Mouse (Mus musculus) midbrain, embryonic 12.5 days (tissue): ENCODE results near the gene Gdpd5. TPM values are rescaled to one million over a fixed set of nuclear protein-coding genes. Genes with fewer than 3 reads are reported as not detected.
"Not testable (repeated sequence)": the region's sequence is repeated elsewhere in the genome, so short reads cannot be mapped to it uniquely, and the experiment has no call there.

Source experiments
- ATAC-seq: fragments of 200-750 bp; cut with Nextera tagmentation; 2 replicates; pipeline ENCODE4 v1.8.0; 2017; ENCODE audit warnings: low read depth, moderate TSS enrichment, moderate library complexity; ENCODE audit not compliant: low FRiP score
- H3K27ac ChIP-seq: fragments of 300-500 bp; sonication (generic); replicated peaks from 2 replicates; pipeline ENCODE4 v1.5.1; 2016; ENCODE audit warnings: mild to moderate bottlenecking
- H3K27me3 ChIP-seq: fragments of 300-500 bp; sonication (generic); 2 replicates; pipeline ENCODE4 v1.6.1; 2016; ENCODE audit warnings: mild to moderate bottlenecking
- H3K36me3 ChIP-seq: fragments of 300-500 bp; sonication (generic); 2 replicates; pipeline ENCODE4 v1.6.1; 2016
- H3K4me1 ChIP-seq: fragments of 300-500 bp; sonication (generic); 2 replicates; pipeline ENCODE4 v1.6.1; 2016
- H3K4me2 ChIP-seq: fragments of 300-500 bp; sonication (generic); replicated peaks from 2 replicates; pipeline ENCODE4 v1.6.1; 2016; ENCODE audit warnings: mild to moderate bottlenecking, moderate library complexity
- H3K4me3 ChIP-seq: fragments of 300-500 bp; sonication (generic); 2 replicates; pipeline ENCODE4 v1.5.1; 2016; ENCODE audit warnings: mild to moderate bottlenecking
- H3K9ac ChIP-seq: fragments of 300-500 bp; sonication (generic); replicated peaks from 2 replicates; pipeline ENCODE4 v1.6.1; 2016; ENCODE audit warnings: mild to moderate bottlenecking, moderate library complexity
- H3K9me3 ChIP-seq: fragments of 300-500 bp; sonication (generic); 2 replicates; pipeline ENCODE4 v1.6.1; 2016; ENCODE audit warnings: mild to moderate bottlenecking
- WGBS: fragments of 180-500 bp; shearing (Covaris S2); methylation state at CpG from one replicate; pipeline ENCODE4 v1.1.7; 2016; 5-methylcytosine and 5-hydroxymethylcytosine counted together
- polyA plus RNA-seq: library from polyadenylated mRNA; unstranded; fragments of >200 nt; fragmentation: Nextera tagmentation; extraction: Ambion mirVana; gene quantifications from 2 replicates; pipeline ENCODE4 v1.2.1, GENCODE M21; 2016

Gdpd5 gene
- polyA plus RNA-seq, 1 experiment from 2014 or later: 32.7 TPM

- 78% methylated on average over 5 of the region's 5 CpGs for WGBS
- no peak overlapping the region for H3K27ac ChIP-seq
- H3K4me2 ChIP-seq: no peak overlapping the region
- H3K4me3 ChIP-seq: no peak overlapping the region
- peaks cover 17% of the 10 kb centered on the region for H3K27me3 ChIP-seq
- no peaks in the 10 kb centered on the region for H3K4me1 ChIP-seq
- ATAC-seq: no peak
- peaks cover 6% of the 10 kb centered on the region; the same call in 1 of the 2 replicates for H3K9me3 ChIP-seq
- H3K36me3 ChIP-seq: no peaks in the 10 kb centered on the region
- no peak overlapping the region for H3K9ac ChIP-seq
Observed at GRCm38 (mm10) chr7:99489708-99490107, 108.5 kb downstream of the Gdpd5 start.

DNA sequence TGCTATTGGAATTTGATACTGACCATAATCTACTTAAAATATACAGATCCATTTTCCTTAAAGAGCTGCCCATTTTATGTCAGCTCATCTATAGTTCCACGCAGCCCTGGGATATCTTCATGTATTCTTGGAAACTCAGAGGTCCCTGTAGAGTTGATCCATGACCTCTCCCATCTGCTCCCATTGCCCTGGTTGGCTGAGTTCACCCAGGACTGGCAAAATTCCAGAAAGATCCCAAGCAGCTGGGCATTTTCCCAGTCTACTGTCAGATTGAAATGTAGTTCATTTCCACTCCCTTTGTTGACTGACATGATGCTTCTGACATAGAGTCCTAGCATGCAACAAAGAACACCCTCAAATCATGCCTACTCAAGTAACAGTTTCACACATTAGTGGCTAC lies 117.9 kb downstream of the Gdpd5 start:
- H3K4me3 ChIP-seq: no peak overlapping the region
- H3K4me1 ChIP-seq: no peaks in the 10 kb centered on the region
- H3K27me3 ChIP-seq: 0 out of 2 replicates have a peak, but pooled peaks cover 8% of the 10 kb centered on the region
- no peak for ATAC-seq
- no peak overlapping the region for H3K9ac ChIP-seq
- H3K27ac ChIP-seq: no peak overlapping the region
- 65% methylated on average over 1 of the region's 1 CpGs for WGBS
- H3K36me3 ChIP-seq: no peaks in the 10 kb centered on the region
- H3K4me2 ChIP-seq: no peak overlapping the region
- 0 out of 2 replicates have a peak, but pooled peaks cover 2% of the 10 kb centered on the region for H3K9me3 ChIP-seq

DNA sequence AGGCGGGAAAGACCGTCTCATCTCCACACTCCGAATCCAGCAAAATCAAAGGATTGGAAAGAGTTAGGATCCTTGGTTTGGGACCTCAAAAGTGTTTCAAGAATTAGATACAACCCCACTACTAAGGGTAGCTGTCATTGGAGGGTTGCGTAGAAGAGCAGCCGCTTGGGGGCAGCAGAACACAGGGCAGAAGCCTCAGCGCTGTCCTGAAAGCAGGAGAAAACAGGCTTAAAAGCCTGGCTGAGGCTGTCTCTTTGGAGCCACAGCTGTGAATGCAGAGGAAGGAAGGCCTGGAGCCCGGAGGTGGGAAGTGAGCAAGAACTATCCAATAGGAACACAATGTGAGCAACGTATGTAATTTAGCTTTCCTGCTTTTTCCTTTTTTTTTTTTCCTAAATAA lies 119.0 kb downstream of the Gdpd5 start:
- Histone ChIP-seq H3K9ac (no peak overlapping the region), H3K9me3 (0 out of 2 replicates have a peak, but pooled peaks cover 2% of the 10 kb centered on the region), H3K4me1 (no peaks in the 10 kb centered on the region), H3K4me3 (no peak overlapping the region), H3K27me3 (0 out of 2 replicates have a peak, but pooled peaks cover 8% of the 10 kb centered on the region), H3K4me2 (no peak overlapping the region), H3K27ac (no peak overlapping the region), H3K36me3 (no peaks in the 10 kb centered on the region)
- ATAC-seq: peak; percentile 65
- 6% methylated on average over 8 of the region's 8 CpGs for WGBS

DNA sequence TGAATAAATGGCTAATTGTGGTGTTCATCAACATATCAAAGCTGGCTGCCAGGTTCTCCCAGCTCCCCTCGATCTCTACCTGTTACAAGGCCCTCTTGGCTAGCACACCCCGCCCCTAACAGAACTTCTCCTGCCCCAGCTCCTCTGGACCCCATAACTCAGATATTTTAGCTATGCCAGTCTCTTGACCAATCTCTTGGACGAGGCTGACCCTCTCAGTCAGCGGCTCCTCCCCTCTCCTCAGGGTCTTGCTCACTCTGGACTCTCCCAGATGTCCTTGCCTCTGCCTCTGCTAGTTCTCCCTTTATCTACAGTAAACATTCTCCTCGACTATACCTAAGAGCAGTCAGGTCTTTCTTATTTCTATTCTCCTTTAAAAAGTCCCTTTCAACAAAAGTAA lies 119.4 kb downstream of the Gdpd5 start:
- Histone ChIP-seq H3K27me3 (0 out of 2 replicates have a peak, but pooled peaks cover 8% of the 10 kb centered on the region), H3K9ac (no peak overlapping the region), H3K4me2 (no peak overlapping the region), H3K4me3 (no peak overlapping the region), H3K27ac (no peak overlapping the region), H3K9me3 (0 out of 2 replicates have a peak, but pooled peaks cover 2% of the 10 kb centered on the region), H3K36me3 (no peaks in the 10 kb centered on the region), H3K4me1 (no peaks in the 10 kb centered on the region)
- WGBS: 30% methylated on average over 5 of the region's 5 CpGs
- ATAC-seq: no peak

GRCm38 (mm10) chr7:99501148-99501547 lies 119.9 kb downstream of the Gdpd5 start:
- ATAC-seq: no peak
- Histone ChIP-seq H3K4me1 (no peaks in the 10 kb centered on the region), H3K27ac (no peak overlapping the region), H3K4me2 (no peak overlapping the region), H3K27me3 (0 out of 2 replicates have a peak, but pooled peaks cover 8% of the 10 kb centered on the region), H3K36me3 (no peaks in the 10 kb centered on the region), H3K9ac (no peak overlapping the region), H3K9me3 (no peaks in the 10 kb centered on the region), H3K4me3 (no peak overlapping the region)
- 45% methylated on average over 1 of the region's 1 CpGs for WGBS

- H3K27me3 ChIP-seq: 0 out of 2 replicates have a peak, but pooled peaks cover 5% of the 10 kb centered on the region
- no peak for ATAC-seq
- H3K36me3 ChIP-seq: no peaks in the 10 kb centered on the region
- no peak overlapping the region for H3K27ac ChIP-seq
- H3K4me3 ChIP-seq: no peak overlapping the region
- 0 out of 2 replicates have a peak, but pooled peaks cover 2% of the 10 kb centered on the region for H3K9me3 ChIP-seq
- no peak overlapping the region for H3K4me2 ChIP-seq
- H3K9ac ChIP-seq: no peak overlapping the region
- H3K4me1 ChIP-seq: no peaks in the 10 kb centered on the region
Observed at GRCm38 (mm10) chr7:99504556-99504955, 123.3 kb downstream of the Gdpd5 start.

- ATAC-seq, H3K9ac ChIP-seq, H3K27me3 ChIP-seq, H3K4me2 ChIP-seq, H3K4me3 ChIP-seq, H3K27ac ChIP-seq, H3K36me3 ChIP-seq, H3K4me1 ChIP-seq, H3K9me3 ChIP-seq: not testable (repeated sequence)
- WGBS: 38% methylated on average over 2 of the region's 2 CpGs
Observed at GRCm38 (mm10) chr7:99508187-99508586, 127.0 kb downstream of the Gdpd5 start.

GRCm38 (mm10) chr7:99510087-99510501 lies 128.9 kb downstream of the Gdpd5 start:
- H3K4me3 ChIP-seq: no peak overlapping the region
- H3K27me3 ChIP-seq: no peaks in the 10 kb centered on the region
- ATAC-seq: no peak
- peak overlapping the region; percentile 36 for H3K4me2 ChIP-seq
- peaks cover 7% of the 10 kb centered on the region; the same call in 1 of the 2 replicates for H3K4me1 ChIP-seq
- 0 out of 2 replicates have a peak overlapping the region, but pooled peaks have one; percentile 28 for H3K9ac ChIP-seq
- no peak overlapping the region for H3K27ac ChIP-seq
- no peaks in the 10 kb centered on the region for H3K36me3 ChIP-seq
- 7% methylated on average over 8 of the region's 8 CpGs for WGBS
- H3K9me3 ChIP-seq: 0 out of 2 replicates have a peak, but pooled peaks cover 2% of the 10 kb centered on the region

Other genes with a start within 250 kb of the Gdpd5 start
- 15.7 and 16.4 TPM in 2 replicates for gene Uvrag, start 240.3 kb upstream of the Gdpd5 start, polyA plus RNA-seq
- gene Dgat2, start 198.7 kb upstream of the Gdpd5 start, polyA plus RNA-seq: 9.6 and 9.7 TPM in 2 replicates
- 5.5 and 5.6 TPM in 2 replicates for gene Mogat2, start 142.8 kb upstream of the Gdpd5 start, polyA plus RNA-seq
- gene Map6, start 114.0 kb upstream of the Gdpd5 start, polyA plus RNA-seq: 87.5 and 98.6 TPM in 2 replicates
- gene Serpinh1, start 28.2 kb upstream of the Gdpd5 start, polyA plus RNA-seq: 475 and 557 TPM in 2 replicates
- gene Klhl35, start 84.6 kb downstream of the Gdpd5 start, polyA plus RNA-seq: 37.4 and 38.1 TPM in 2 replicates
- gene Rps3, start 102.3 kb downstream of the Gdpd5 start, polyA plus RNA-seq: 555 and 561 TPM in 2 replicates
- gene Arrb1, start 154.1 kb downstream of the Gdpd5 start, polyA plus RNA-seq: 13.4 and 14.1 TPM in 2 replicates
- gene Tpbgl, start 245.7 kb downstream of the Gdpd5 start, polyA plus RNA-seq: 0.59 and 0.92 TPM in 2 replicates